Mouse (Mus musculus): ENCODE data around the gene Traf1. TPM values are rescaled to one million over a fixed set of nuclear protein-coding genes. Genes with fewer than 3 reads are reported as not detected.

Traf1 gene
- polyA plus RNA-seq, 1 experiment from 2014 or later = 4.9 TPM

DNA sequence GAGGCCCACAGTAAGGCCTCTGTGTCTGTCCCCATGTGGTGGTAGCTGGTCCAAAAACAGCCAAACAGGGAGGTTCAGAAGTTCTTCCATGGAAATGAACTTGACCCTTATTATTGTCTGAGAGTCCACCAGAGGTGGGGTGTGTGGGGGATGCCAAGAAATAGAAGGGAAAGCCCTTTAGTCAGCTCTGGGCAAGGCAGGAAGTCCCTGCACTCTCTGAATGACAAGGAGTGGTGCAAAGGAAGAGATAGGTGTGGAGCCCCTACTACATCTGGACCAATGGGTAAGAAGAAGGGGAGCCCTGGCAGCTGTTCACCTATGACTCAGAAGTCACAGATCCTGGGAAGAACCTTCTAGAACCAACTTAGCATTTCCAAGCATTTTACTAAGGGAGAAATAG lies 7.2 kb downstream of the Traf1 start:
- no peak overlapping the region for H3K4me3 ChIP-seq (ENCODE audit: low read depth, low read length)
- no peak for ATAC-seq
- H3K9ac ChIP-seq (ENCODE audit: low read depth, low read length) = no peak overlapping the region
- H3K4me2 ChIP-seq (ENCODE audit: low read length) = no peak overlapping the region
- no peaks in the 10 kb centered on the region for H3K9me3 ChIP-seq (replicated peaks; ENCODE audit: control insufficient read depth, low read length, poor library complexity, severe bottlenecking)
- no peaks in the 10 kb centered on the region for H3K4me1 ChIP-seq (ENCODE audit: control insufficient read depth, insufficient read depth, low read length)
- no peaks in the 10 kb centered on the region for H3K27me3 ChIP-seq (ENCODE audit: control insufficient read depth, insufficient read depth, low read depth, low read length)
- no peak overlapping the region for H3K27ac ChIP-seq (ENCODE audit: low read length)
- H3K36me3 ChIP-seq (ENCODE audit: control insufficient read depth, insufficient read depth, low read length) = no peaks in the 10 kb centered on the region

DNA sequence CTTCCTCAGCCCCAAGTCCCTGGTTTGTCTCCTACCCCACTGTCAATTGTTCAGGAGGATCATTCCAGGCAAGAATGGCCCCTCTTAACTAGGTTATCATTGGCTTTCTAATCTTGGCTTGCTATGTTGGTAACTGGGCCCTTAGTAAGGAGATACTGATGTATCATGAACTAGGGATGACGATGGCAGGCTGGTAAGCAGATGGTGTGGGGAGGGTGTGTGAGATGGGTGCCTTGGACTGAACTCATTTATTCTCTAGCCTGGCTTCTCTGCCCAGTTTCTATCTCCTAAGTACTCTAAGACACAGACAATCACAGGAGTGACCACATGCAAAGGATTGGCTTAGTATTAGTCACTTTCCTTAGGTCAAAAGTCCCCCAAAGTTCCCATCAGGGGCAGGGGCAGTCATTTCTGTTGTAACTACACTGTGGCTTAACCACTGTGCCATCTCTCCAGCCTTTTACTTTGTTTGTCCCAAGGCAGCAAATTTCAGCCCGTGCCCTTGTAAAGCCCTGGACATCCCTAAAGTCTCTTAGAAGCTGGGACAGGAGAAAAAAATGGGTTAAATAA lies 7.9 kb downstream of the Traf1 start:
- Histone ChIP-seq H3K27ac (ENCODE audit: low read length) (no peak overlapping the region), H3K9me3 (replicated peaks; ENCODE audit: control insufficient read depth, low read length, poor library complexity, severe bottlenecking) (no peaks in the 10 kb centered on the region), H3K27me3 (ENCODE audit: control insufficient read depth, insufficient read depth, low read depth, low read length) (no peaks in the 10 kb centered on the region), H3K4me1 (ENCODE audit: control insufficient read depth, insufficient read depth, low read length) (no peaks in the 10 kb centered on the region), H3K9ac (ENCODE audit: low read depth, low read length) (no peak overlapping the region), H3K4me2 (ENCODE audit: low read length) (no peak overlapping the region), H3K4me3 (ENCODE audit: low read depth, low read length) (no peak overlapping the region), H3K36me3 (ENCODE audit: control insufficient read depth, insufficient read depth, low read length) (no peaks in the 10 kb centered on the region)
- ATAC-seq = no peak
- WGBS = 72% methylated on average over 2 of the region's 2 CpGs

DNA sequence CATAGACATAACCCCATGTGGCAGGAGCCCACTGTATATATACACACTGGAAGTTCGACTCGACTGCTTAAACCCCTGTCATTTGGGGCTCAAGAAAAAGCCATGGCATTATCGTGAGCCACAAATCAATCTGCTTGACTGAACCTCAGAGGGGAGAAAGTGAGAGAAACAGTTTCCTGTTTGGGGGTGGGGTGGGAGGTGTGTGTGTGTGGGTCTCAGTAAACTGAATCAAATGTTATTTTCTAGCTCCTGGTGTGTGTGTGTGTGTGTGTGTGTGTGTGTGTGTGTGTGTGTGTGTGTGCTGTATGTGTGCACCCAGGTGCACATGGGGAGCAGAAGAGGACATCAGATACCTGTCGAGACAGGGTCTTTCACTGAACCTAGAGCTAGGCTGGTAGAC lies 8.6 kb downstream of the Traf1 start:
- Histone ChIP-seq H3K4me3 (ENCODE audit: low read depth, low read length) (no peak overlapping the region), H3K4me1 (ENCODE audit: control insufficient read depth, insufficient read depth, low read length) (no peaks in the 10 kb centered on the region), H3K4me2 (ENCODE audit: low read length) (no peak overlapping the region), H3K36me3 (ENCODE audit: control insufficient read depth, insufficient read depth, low read length) (no peaks in the 10 kb centered on the region), H3K27ac (ENCODE audit: low read length) (no peak overlapping the region), H3K27me3 (ENCODE audit: control insufficient read depth, insufficient read depth, low read depth, low read length) (no peaks in the 10 kb centered on the region), H3K9me3 (replicated peaks; ENCODE audit: control insufficient read depth, low read length, poor library complexity, severe bottlenecking) (no peaks in the 10 kb centered on the region), H3K9ac (ENCODE audit: low read depth, low read length) (no peak overlapping the region)
- WGBS = 75% methylated on average over 4 of the region's 4 CpGs
- ATAC-seq = no peak

DNA sequence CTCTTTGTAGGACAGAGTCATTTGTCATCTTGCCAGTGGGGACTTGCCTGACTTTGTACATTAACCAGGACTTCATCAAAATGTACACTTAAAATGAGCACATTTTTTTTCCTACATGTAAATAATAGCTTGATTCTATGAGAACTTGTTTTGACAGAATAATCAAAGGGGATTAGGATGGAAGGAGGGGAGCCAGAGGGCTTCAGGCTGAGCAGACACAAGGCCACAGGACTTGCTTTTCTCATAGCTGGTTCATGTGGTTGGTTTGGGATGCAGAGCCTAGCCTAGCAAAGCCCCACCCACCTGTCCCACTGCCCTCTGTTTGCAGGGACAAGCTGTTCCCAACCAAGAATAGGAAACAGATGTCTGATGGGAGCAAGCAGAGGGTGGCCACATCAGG lies 10.1 kb downstream of the Traf1 start:
- no peak for ATAC-seq
- Histone ChIP-seq H3K36me3 (ENCODE audit: control insufficient read depth, insufficient read depth, low read length) (no peaks in the 10 kb centered on the region), H3K4me3 (ENCODE audit: low read depth, low read length) (no peak overlapping the region), H3K9ac (ENCODE audit: low read depth, low read length) (no peak overlapping the region), H3K4me2 (ENCODE audit: low read length) (no peak overlapping the region), H3K27ac (ENCODE audit: low read length) (no peak overlapping the region), H3K4me1 (ENCODE audit: control insufficient read depth, insufficient read depth, low read length) (no peaks in the 10 kb centered on the region), H3K9me3 (replicated peaks; ENCODE audit: control insufficient read depth, low read length, poor library complexity, severe bottlenecking) (no peaks in the 10 kb centered on the region), H3K27me3 (ENCODE audit: control insufficient read depth, insufficient read depth, low read depth, low read length) (no peaks in the 10 kb centered on the region)

DNA sequence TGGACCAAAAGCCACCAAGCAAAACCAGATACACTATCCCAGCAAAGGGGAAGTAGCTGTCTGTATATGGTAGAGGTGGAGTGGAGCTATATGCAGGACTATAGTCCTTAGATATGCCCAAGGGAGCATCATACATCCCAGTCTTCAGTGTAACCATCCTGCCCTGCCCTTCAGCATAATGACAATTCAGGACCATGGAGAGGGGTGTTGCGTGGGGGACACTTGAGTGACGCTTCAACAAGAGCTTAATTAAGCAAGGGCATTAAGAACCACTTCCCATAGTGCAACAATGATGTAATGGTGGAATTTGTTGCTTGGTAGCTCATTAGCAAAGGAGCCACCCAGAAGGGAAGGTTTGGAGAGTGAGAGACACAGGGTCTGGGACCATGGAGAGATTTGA lies 12.9 kb downstream of the Traf1 start:
- Histone ChIP-seq H3K9ac (ENCODE audit: low read depth, low read length) (no peak overlapping the region), H3K36me3 (ENCODE audit: control insufficient read depth, insufficient read depth, low read length) (no peaks in the 10 kb centered on the region), H3K27ac (ENCODE audit: low read length) (no peak overlapping the region), H3K4me2 (ENCODE audit: low read length) (no peak overlapping the region), H3K9me3 (replicated peaks; ENCODE audit: control insufficient read depth, low read length, poor library complexity, severe bottlenecking) (no peaks in the 10 kb centered on the region), H3K4me1 (ENCODE audit: control insufficient read depth, insufficient read depth, low read length) (no peaks in the 10 kb centered on the region), H3K27me3 (ENCODE audit: control insufficient read depth, insufficient read depth, low read depth, low read length) (no peaks in the 10 kb centered on the region), H3K4me3 (ENCODE audit: low read depth, low read length) (no peak overlapping the region)
- WGBS = 39% methylated on average over 2 of the region's 2 CpGs
- ATAC-seq = no peak

DNA sequence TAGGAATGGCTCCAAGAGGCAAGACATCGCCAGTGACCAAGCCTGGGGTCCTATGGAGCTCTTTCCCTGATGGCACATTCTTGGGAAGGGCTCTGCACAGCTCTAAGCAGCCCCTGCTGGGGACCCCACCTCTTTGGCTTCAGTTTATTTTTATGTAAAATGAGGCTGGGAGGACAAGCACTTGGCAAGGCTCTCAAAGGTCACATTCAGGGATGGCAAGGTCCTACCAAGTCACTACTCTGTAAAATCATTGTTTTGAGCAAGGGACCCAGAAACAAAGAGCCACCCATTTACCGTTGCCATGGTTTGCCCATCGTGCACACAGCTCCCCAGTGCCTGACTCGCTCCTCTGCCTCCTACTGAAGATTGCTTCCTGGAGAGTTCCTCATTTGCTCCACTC lies 15.5 kb downstream of the Traf1 start:
- no peaks in the 10 kb centered on the region for H3K27me3 ChIP-seq (ENCODE audit: control insufficient read depth, insufficient read depth, low read depth, low read length)
- no peak overlapping the region for H3K9ac ChIP-seq (ENCODE audit: low read depth, low read length)
- no peak overlapping the region for H3K4me3 ChIP-seq (ENCODE audit: low read depth, low read length)
- H3K27ac ChIP-seq (ENCODE audit: low read length) = no peak overlapping the region
- H3K36me3 ChIP-seq (ENCODE audit: control insufficient read depth, insufficient read depth, low read length) = no peaks in the 10 kb centered on the region
- ATAC-seq = no peak
- no peak overlapping the region for H3K4me2 ChIP-seq (ENCODE audit: low read length)
- H3K9me3 ChIP-seq (replicated peaks; ENCODE audit: control insufficient read depth, low read length, poor library complexity, severe bottlenecking) = no peaks in the 10 kb centered on the region
- 49% methylated on average over 4 of the region's 4 CpGs for WGBS
- no peaks in the 10 kb centered on the region for H3K4me1 ChIP-seq (ENCODE audit: control insufficient read depth, insufficient read depth, low read length)

DNA sequence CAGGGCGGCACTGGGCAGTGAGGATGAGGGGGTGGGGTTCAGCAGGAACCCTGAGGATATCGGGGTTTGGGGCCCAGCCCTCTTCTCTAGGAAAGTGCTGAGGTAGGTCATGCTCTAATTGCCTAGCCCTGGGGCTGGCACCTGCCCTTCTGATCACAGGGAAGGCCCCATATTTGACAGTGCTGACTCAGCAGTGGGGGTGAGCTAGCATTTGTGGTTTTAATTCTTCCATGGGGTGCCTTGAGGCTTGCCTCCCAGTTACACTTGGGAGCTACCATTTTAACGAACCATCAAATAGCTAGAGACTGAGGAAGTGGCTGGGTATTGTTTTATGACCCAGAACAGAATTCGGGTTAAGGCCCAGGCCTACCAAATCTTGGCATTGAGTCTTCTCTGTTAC lies 16.0 kb downstream of the Traf1 start:
- 90% methylated on average over 4 of the region's 4 CpGs for WGBS
- no peaks in the 10 kb centered on the region for H3K4me1 ChIP-seq (ENCODE audit: control insufficient read depth, insufficient read depth, low read length)
- H3K27me3 ChIP-seq (ENCODE audit: control insufficient read depth, insufficient read depth, low read depth, low read length) = no peaks in the 10 kb centered on the region
- H3K4me2 ChIP-seq (ENCODE audit: low read length) = no peak overlapping the region
- ATAC-seq = no peak
- no peak overlapping the region for H3K9ac ChIP-seq (ENCODE audit: low read depth, low read length)
- no peaks in the 10 kb centered on the region for H3K36me3 ChIP-seq (ENCODE audit: control insufficient read depth, insufficient read depth, low read length)
- H3K4me3 ChIP-seq (ENCODE audit: low read depth, low read length) = no peak overlapping the region
- no peaks in the 10 kb centered on the region for H3K9me3 ChIP-seq (replicated peaks; ENCODE audit: control insufficient read depth, low read length, poor library complexity, severe bottlenecking)
- H3K27ac ChIP-seq (ENCODE audit: low read length) = no peak overlapping the region

DNA sequence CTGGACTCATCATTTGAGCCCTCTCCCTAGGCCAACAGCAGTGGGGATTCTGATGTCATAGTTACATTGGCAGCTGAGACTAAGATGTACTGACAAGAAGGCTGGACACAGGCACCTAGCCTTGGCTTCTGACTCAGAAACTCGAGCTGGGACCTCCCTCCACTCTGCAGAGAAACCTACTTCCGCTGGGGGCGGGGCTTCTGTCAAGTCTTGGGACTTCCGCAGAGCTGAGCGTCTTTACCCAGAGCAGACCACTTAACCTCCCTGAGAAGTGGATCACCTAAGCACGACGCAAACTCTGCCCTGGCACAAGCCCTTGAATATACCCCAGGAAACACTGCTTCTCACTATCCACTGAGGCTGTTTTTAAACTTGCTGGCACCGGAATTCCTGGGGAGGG lies 16.8 kb downstream of the Traf1 start:
- no peaks in the 10 kb centered on the region for H3K9me3 ChIP-seq (replicated peaks; ENCODE audit: control insufficient read depth, low read length, poor library complexity, severe bottlenecking)
- H3K4me2 ChIP-seq (ENCODE audit: low read length) = no peak overlapping the region
- H3K36me3 ChIP-seq (ENCODE audit: control insufficient read depth, insufficient read depth, low read length) = no peaks in the 10 kb centered on the region
- H3K4me3 ChIP-seq (ENCODE audit: low read depth, low read length) = no peak overlapping the region
- H3K27me3 ChIP-seq (ENCODE audit: control insufficient read depth, insufficient read depth, low read depth, low read length) = no peaks in the 10 kb centered on the region
- no peak for ATAC-seq
- H3K9ac ChIP-seq (ENCODE audit: low read depth, low read length) = no peak overlapping the region
- WGBS = 33% methylated on average over 8 of the region's 8 CpGs
- H3K27ac ChIP-seq (ENCODE audit: low read length) = no peak overlapping the region
- no peaks in the 10 kb centered on the region for H3K4me1 ChIP-seq (ENCODE audit: control insufficient read depth, insufficient read depth, low read length)

DNA sequence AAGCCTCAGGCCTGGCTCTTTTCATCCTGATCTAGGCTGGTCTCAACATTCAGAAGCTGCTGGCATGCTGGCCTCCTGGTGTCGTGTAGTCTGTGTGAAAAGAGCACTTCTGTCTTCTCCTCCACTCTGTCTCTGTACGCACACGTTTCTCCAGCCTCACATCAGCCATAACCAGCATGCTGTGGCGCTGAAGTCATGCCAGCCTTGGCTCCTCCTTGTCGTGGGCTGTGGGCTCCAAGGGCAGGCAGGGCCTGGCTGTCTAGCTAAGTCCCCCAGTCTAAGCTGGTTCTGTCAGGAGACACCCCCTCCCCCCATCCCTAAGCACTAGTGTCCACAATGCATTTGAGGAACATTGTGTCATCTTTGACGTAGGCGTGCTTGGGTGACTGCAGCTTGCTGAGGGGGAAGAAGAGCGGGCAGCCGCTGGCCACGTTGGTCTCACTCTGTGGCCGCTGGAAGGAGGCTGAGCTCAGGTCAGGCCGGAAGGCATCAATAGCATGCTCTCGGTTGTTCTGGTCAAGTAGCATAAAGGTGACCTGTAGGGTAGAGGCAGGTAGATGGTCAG lies 17.9 kb downstream of the Traf1 start:
- ATAC-seq = no peak
- 82% methylated on average over 13 of the region's 13 CpGs for WGBS
- H3K9me3 ChIP-seq (replicated peaks; ENCODE audit: control insufficient read depth, low read length, poor library complexity, severe bottlenecking) = no peaks in the 10 kb centered on the region

More for the DNA sequence above, 17.9 kb downstream of the Traf1 start:
- H3K27me3 ChIP-seq (ENCODE audit: control insufficient read depth, insufficient read depth, low read depth, low read length) = no peaks in the 10 kb centered on the region
- no peak overlapping the region for H3K27ac ChIP-seq (ENCODE audit: low read length)
- no peak overlapping the region for H3K4me2 ChIP-seq (ENCODE audit: low read length)
- no peak overlapping the region for H3K4me3 ChIP-seq (ENCODE audit: low read depth, low read length)
- no peaks in the 10 kb centered on the region for H3K36me3 ChIP-seq (ENCODE audit: control insufficient read depth, insufficient read depth, low read length)
- H3K9ac ChIP-seq (ENCODE audit: low read depth, low read length) = no peak overlapping the region
- no peaks in the 10 kb centered on the region for H3K4me1 ChIP-seq (ENCODE audit: control insufficient read depth, insufficient read depth, low read length)
